Mouse (Mus musculus): ENCODE results near the gene Vps4b. TPM values are rescaled to one million over a fixed set of nuclear protein-coding genes. Genes with fewer than 3 reads are reported as not detected.
"Not testable (repeated sequence)": the region's sequence is repeated elsewhere in the genome, so short reads cannot be mapped to it uniquely, and the experiment has no call there.

Gene Vps4b
- total RNA-seq, 2 experiments from 2014 or later: 69.9 to 103 TPM

GRCm38 (mm10) chr1:106756633-106757032 lies 39.9 kb downstream of the Vps4b start:
- DNase-seq (ENCODE audit: low spot score in 2 of 2): no peak

- DNase-seq (ENCODE audit: low spot score in 2 of 2): no peak
Measured at GRCm38 (mm10) chr1:106752013-106752412, 44.5 kb downstream of the Vps4b start.

GRCm38 (mm10) chr1:106750656-106751055 lies 45.9 kb downstream of the Vps4b start:
- DNase-seq (ENCODE audit: low spot score in 2 of 2): no peak

GRCm38 (mm10) chr1:106748555-106749315 lies 47.8 kb downstream of the Vps4b start:
- no peak for DNase-seq (ENCODE audit: low spot score in 2 of 2)

- no peak for DNase-seq (ENCODE audit: low spot score in 2 of 2)
Measured at GRCm38 (mm10) chr1:106742980-106743379, 53.5 kb downstream of the Vps4b start.

GRCm38 (mm10) chr1:106740735-106741134 lies 55.8 kb downstream of the Vps4b start:
- no peak for DNase-seq (ENCODE audit: low spot score in 2 of 2)

GRCm38 (mm10) chr1:106739810-106740209 lies 56.7 kb downstream of the Vps4b start:
- DNase-seq (ENCODE audit: low spot score in 2 of 2): no peak

GRCm38 (mm10) chr1:106738092-106738491 lies 58.4 kb downstream of the Vps4b start:
- DNase-seq (ENCODE audit: low spot score in 2 of 2): no peak

GRCm38 (mm10) chr1:106736211-106736610 lies 60.3 kb downstream of the Vps4b start:
- DNase-seq (ENCODE audit: low spot score in 2 of 2): no peak

- DNase-seq (ENCODE audit: low spot score in 2 of 2): peak in 1 of 2 experiments; percentile 38
Measured at GRCm38 (mm10) chr1:106735586-106735985, 60.9 kb downstream of the Vps4b start.

- no peak for DNase-seq (ENCODE audit: low spot score in 2 of 2)
Measured at GRCm38 (mm10) chr1:106722061-106722460, 74.5 kb downstream of the Vps4b start.

GRCm38 (mm10) chr1:106717736-106718135 lies 78.8 kb downstream of the Vps4b start:
- DNase-seq (ENCODE audit: low spot score in 2 of 2): not testable (repeated sequence)

GRCm38 (mm10) chr1:106717071-106717601 lies 79.4 kb downstream of the Vps4b start:
- peak; percentile 53 to 74 for DNase-seq (ENCODE audit: low spot score in 2 of 2)

GRCm38 (mm10) chr1:106716141-106716540 lies 80.4 kb downstream of the Vps4b start:
- DNase-seq (ENCODE audit: low spot score in 2 of 2): no peak

- DNase-seq (ENCODE audit: low spot score in 2 of 2): no peak
Measured at GRCm38 (mm10) chr1:106715111-106716083, 81.1 kb downstream of the Vps4b start.

- DNase-seq (ENCODE audit: low spot score in 2 of 2): no peak
Measured at GRCm38 (mm10) chr1:106714530-106714981, 82.0 kb downstream of the Vps4b start.

Other genes with a start within 250 kb of the Vps4b start
- gene Bcl2, start 82.5 kb downstream of the Vps4b start, total RNA-seq (2021): 1 to 10 TPM; 5.1 to 6.7 TPM
- 10 to 100 TPM; 26.5 to 40.4 TPM for gene Kdsr, start 37.0 kb downstream of the Vps4b start, total RNA-seq (2021)
- not detected for gene Serpinb5, start 64.4 kb upstream of the Vps4b start, total RNA-seq (2021)
- not detected for gene Serpinb12, start 137.7 kb upstream of the Vps4b start, total RNA-seq (2021)
- gene Serpinb13, start 184.3 kb upstream of the Vps4b start, total RNA-seq (2021): not detected

All from adrenal gland, adult 18-20 months (tissue).